Mouse (Mus musculus) Patski (cell line): Measurements from ENCODE around the gene Rtn1. TPM values are rescaled to one million over a fixed set of nuclear protein-coding genes. Genes with fewer than 3 reads are reported as not detected.

Experiments
- ATAC-seq: fragments of 100-300 bp; one replicate; pipeline ENCODE4 v1.8.0; 2021
- CTCF ChIA-PET: fragments of 350-600 bp; sonication (Branson Sonifier 250); formaldehyde crosslinking; loops from one replicate; lab custom pipeline; 2022; ENCODE audit warnings: inconsistent platforms; lab: Charles Lee
- POLR2A ChIA-PET: fragments of 350-600 bp; sonication (Branson Sonifier 250); formaldehyde crosslinking; loops from one replicate; lab custom pipeline; 2022; ENCODE audit warnings: antibody characterized with exemption, inconsistent platforms; lab: Charles Lee
- DNase-seq: peaks from one replicate; pipeline ENCODE4 v3.0.0-alpha.2; 2011; ENCODE audit warnings: low read depth, low spot score
- H3K27me3 ChIP-seq: fragments of 371-371 bp; one replicate; pipeline ENCODE4 v1.5.1; 2021
- CTCF ChIP-seq: fragments of 100-300 bp; IDR thresholded peaks from one replicate; pipeline ENCODE4 v1.5.1; 2021
- in situ Hi-C: fragments of 300-500 bp; cut with MboI; formaldehyde crosslinking; loops from 3 replicates; pipeline ENCODE4 v1.11.1; 2018; ENCODE audit warnings: low pct_unique_long_range_greater_than_20kb, mixed read lengths
- polyA plus RNA-seq: library from polyadenylated mRNA; unstranded; gene quantifications from one replicate; pipeline ENCODE4 v1.2.3, GENCODE M21; 2021

The Rtn1 gene
- polyA plus RNA-seq, 1 experiment from 2014 or later, result 15.0 TPM

DNA sequence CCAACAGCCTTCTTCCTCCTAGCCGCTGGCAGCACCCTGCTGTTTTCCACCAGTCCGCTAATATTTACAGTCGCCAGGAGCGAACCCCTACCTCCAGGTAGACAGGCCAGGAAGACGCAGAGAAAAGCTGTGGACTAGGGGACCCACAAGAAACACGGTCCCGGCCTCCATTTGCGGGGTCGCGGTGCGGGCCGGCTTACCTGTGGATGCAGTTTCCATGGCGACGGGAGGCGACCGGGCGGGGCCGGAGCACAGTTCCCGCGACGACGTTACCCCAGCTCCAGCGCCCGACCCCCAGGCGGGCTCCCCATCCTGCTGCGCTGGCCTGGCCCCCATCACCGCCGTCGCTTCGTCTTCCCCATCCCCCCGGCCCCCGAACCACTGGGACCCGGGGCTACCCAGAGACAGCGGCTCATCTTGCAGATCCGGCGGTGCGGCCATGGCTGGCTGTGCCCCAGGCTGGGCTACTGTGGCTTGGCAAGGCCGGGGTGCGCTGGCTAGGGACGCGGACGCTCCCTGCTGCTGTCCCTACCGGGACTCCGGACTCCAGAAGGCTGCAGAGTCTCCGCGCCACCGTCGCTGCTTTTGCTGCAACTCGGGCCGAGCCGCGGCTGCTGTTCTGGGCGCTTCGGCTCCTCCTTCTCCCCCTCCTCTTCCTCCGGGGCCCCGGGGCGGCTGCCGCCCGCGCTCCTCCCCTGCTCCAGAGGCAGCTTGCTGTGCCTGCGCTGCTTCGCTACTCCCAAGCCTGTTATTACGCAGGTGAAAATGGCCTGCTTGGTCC is 553 bp downstream of the Rtn1 start:
- in situ Hi-C loops, result loop anchor here (25.0 kb wide), 1 partner anchor 596 kb away; no protein-coding TSS in a partner anchor
- no peak for DNase-seq
- peak; percentile 31 for ATAC-seq
- CTCF ChIA-PET, result no interaction called here
- POLR2A ChIA-PET, result no interaction called here
- TF ChIP-seq CTCF, result no peak
- peaks cover 13% of the 10 kb centered on the region for H3K27me3 ChIP-seq

DNA sequence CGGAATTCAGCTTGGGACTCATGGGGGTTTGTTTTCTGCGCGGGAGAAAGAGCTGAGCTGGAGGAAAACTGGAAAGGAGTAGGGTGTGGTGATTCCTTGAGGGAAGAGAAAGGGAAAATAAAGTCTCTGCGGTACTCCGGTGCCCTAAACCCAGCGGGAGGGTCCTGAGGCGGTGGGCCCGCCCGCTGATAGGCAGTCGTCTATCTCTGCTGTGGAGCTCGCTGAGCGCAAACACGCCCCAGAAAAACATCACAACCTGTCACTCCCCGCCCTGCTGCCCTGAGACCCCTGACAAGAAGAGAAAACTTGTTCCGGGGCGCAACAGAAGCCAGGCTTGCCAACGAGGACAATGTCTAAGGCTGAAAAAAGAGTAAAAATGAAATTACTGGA is 1.1 kb downstream of the Rtn1 start:
- TF ChIP-seq CTCF, result no peak
- ChIA-PET CTCF (no interaction called here), POLR2A (no interaction called here)
- H3K27me3 ChIP-seq, result peaks cover 13% of the 10 kb centered on the region
- ATAC-seq (no peak), DNase-seq (no peak)
- in situ Hi-C loops, result loop anchor here (25.0 kb wide), 1 partner anchor 595 kb away; no protein-coding TSS in a partner anchor

DNA sequence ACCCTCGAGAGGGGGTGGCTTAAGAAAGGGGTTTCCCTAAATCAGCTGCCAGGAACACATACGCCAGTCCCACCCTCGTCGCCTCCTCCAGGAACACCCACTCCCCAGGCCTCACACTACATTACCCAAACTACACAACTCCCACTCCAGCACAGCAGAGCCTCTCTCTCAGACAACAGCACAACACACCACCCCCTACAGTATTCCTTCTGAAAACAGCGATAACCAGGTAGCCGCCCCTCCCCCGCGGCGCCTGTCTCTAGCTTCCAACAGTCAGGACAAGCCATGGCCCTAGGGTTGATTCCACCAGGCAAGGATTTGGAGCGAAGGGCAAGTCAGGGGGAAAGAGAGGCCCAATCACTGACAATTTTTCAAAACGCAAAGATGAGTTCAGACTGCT is 1.7 kb downstream of the Rtn1 start:
- POLR2A ChIA-PET, result no interaction called here
- ATAC-seq, result no peak

DNA sequence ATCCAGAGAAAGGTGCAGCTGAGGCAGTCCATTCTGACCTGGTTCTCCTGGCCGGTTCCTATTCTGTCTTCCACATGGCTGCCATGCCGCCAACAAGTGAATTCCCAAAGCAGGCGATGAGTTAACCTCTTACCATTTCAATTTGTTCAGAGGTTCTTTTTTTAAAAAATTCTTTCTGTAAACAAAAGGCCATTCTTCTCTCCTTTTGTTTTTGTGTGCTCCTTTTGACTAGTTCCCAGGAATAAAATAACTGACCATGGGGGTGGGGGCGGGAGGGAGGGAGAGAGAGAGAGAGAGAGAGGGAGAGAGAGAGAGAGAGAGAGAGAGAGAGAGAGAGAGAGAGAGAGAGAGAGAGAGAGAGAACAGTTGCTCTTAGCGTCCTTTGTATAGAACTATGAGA is 3.8 kb downstream of the Rtn1 start:
- no peak for ATAC-seq
- CTCF ChIA-PET, result no interaction called here
- no peak for DNase-seq
- no peak for TF ChIP-seq CTCF
- H3K27me3 ChIP-seq, result peaks cover 9% of the 10 kb centered on the region
- POLR2A ChIA-PET, result no interaction called here
- in situ Hi-C loops, result loop anchor here (25.0 kb wide), 1 partner anchor 593 kb away; no protein-coding TSS in a partner anchor

More for the DNA sequence above, 1.7 kb downstream of the Rtn1 start:
- TF ChIP-seq CTCF, result no peak
- in situ Hi-C loops, result loop anchor here (25.0 kb wide), 1 partner anchor 595 kb away; no protein-coding TSS in a partner anchor
- DNase-seq, result no peak
- CTCF ChIA-PET, result no interaction called here
- peaks cover 13% of the 10 kb centered on the region for H3K27me3 ChIP-seq

DNA sequence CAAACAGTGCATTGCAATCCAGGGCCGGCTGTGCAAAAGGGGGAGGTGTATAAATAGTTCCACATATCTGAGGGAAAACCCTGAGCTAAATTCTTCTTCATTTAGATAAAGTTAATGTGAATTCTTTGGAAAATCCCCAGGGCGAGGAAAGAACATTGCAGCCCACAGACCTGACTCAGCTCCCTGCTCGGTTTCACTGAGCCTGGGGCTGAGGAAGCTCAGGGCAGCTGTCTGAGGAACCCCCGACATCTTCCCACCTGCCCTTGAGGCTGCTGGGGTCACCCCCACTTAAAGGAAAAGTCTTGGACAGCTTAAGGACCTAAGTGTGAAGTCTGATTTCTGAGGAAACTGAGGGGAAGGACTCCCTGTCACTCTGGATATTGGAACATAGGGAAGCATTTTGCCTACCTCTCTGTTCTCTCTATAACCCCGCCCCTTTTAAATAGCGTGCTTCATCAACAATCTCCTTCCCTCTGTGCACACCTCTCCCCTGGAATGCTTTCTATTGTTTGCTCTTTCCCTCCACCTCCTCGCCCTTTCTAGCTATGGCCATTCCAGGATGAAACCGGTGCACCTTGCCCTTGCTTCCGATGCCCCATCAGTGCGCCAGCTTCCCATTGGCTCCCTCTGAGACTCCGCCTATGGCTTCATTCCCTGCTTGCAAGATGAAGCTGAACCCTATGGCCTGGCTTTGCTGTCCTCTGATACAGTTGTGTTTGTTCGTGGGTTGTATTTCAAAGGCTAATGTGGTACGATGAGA is 15.6 kb downstream of the Rtn1 start:
- POLR2A ChIA-PET, result no interaction called here
- peak; percentile 22 for DNase-seq
- in situ Hi-C loops, result no loop called here
- H3K27me3 ChIP-seq, result no peaks in the 10 kb centered on the region
- no peak for TF ChIP-seq CTCF
- peak; percentile 67 for ATAC-seq
- CTCF ChIA-PET, result interaction anchor here (1.6 kb wide), 1 partner anchor 14 kb away, joined by 4 read pairs; no protein-coding TSS in a partner anchor

DNA sequence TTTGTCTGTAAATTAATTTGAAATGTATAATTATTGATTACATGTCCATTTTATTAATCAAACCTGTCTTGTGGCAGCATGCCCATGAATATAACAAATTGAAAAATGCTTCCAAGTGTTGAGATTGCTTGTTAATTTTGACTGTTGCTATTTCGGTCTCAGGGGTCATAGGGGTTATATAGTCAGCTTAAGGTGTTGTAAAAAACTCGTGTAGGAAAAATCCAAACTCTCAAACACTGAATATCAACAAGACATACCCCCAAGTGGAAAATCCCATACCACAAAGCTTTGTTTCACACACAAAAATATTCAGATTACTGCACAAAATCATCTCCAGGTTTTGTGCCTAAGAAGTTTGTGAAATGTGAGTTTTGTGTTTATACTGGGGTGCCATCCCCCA is 18.5 kb downstream of the Rtn1 start:
- ATAC-seq (no peak), DNase-seq (no peak)
- ChIA-PET CTCF (interaction anchor here (0.7 kb wide), 1 partner anchor 31 kb away, joined by 3 read pairs; no protein-coding TSS in a partner anchor), POLR2A (no interaction called here)
- no peaks in the 10 kb centered on the region for H3K27me3 ChIP-seq
- no peak for TF ChIP-seq CTCF
- in situ Hi-C loops, result no loop called here

DNA sequence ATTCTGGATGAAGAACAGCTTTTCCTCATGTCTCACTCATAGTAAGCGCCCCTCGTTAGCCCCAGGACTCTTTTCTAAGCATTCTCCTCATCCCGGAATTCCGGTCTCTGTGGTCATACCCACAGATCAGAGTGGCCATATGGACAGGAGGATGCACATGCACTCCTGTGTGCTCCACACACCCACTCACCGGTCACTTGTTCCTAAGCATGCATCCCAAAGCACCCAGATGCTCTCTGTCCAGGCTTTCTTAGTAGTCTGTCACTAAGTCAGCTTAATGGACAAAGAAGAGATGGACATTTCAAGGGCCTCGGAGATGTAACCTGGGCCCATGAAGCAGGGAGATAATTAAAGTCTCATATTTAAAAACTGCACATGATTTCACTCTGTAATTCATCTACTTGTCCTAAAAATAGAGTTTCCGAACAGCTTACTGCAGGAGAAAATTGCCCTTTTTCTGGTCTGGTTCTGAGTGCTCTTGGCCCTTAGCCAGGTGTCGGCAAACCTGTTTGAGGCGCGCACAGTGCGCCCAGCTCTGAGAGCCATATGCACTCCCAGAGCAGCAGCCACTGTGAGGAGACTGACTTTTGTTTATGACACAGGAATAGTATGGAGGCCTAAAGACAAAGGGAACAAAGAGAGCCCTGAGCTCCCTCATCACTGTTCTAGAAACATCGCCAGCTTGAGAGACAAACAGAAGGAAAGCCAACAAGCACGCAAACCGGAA is 19.3 kb downstream of the Rtn1 start:
- ATAC-seq, result no peak
- POLR2A ChIA-PET, result no interaction called here
- no peak for DNase-seq
- in situ Hi-C loops, result no loop called here
- CTCF ChIA-PET, result interaction anchor here (0.6 to 0.7 kb wide), 2 partner anchors 30 to 105 kb away, joined by 3 read pairs; no protein-coding TSS in a partner anchor
- no peak for TF ChIP-seq CTCF
- H3K27me3 ChIP-seq, result no peaks in the 10 kb centered on the region

DNA sequence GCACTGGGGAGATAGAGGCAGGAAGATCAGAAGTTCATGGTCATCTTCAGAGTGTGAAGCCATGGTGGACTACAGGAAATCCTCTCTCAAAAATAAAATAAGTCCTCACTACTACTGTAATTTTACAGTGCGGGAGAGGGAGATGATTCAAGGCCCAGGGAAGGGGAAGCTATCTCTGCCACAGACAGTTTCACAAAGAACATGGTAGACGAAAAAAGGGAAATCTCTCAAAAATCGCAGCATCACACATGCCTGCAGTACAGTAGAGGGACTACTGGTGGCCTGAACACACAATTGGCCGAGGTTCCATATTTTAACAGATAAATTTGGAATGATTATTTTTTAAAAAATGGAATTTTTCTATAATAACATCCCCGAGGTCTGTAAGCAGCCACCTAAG is 20.0 kb downstream of the Rtn1 start:
- ChIA-PET CTCF (no interaction called here), POLR2A (no interaction called here)
- no peaks in the 10 kb centered on the region for H3K27me3 ChIP-seq
- in situ Hi-C loops, result no loop called here
- DNase-seq (no peak), ATAC-seq (no peak)
- TF ChIP-seq CTCF, result no peak

DNA sequence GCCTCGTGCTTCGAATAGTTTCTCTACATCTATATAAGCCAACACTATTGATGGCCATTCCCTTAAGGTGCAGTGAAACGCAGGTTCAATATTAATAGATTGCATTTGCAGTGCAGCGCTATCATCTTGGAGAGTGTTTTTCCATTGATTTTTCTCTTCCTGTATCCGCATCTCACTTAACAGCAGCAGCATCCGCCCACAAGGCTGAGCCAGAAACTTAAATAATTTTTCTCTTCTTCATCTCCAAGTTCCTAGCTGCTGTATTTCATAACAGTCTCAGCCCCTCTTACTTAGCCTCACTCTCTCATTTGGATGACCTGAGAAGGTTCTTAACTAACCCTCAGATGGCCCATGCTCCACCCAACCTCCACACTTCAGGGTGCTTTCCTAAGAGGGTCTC is 20.7 kb downstream of the Rtn1 start:
- POLR2A ChIA-PET, result no interaction called here
- no peak for TF ChIP-seq CTCF
- in situ Hi-C loops, result no loop called here
- ATAC-seq (no peak), DNase-seq (no peak)
- H3K27me3 ChIP-seq, result no peaks in the 10 kb centered on the region
- CTCF ChIA-PET, result no interaction called here

DNA sequence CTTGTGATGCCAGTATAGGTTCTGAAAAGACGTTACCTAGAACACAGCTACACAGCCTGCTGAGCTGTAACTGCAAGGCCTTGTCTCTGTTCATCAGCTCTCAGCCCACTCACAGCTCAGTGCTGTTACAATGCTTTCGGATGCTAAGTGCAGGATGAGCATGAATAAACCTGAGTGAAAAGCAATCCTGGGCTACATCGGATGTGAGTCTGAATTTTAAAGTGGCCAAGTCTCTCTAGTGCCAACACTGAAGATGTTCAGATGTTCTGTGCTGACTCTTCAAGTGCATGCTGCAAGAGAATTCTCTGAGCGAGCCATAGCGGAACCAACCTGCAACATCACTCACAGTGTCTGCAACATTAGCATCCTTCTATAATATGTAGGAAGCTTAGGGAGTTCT is 32.5 kb downstream of the Rtn1 start:
- no peak for ATAC-seq
- DNase-seq, result no peak
- H3K27me3 ChIP-seq, result no peaks in the 10 kb centered on the region
- CTCF ChIA-PET, result no interaction called here
- no peak for TF ChIP-seq CTCF
- POLR2A ChIA-PET, result no interaction called here
- in situ Hi-C loops, result no loop called here
